Mouse (Mus musculus) lung, postnatal 0 days (tissue): ENCODE results near the gene Ppp2r3a. TPM values are rescaled to one million over a fixed set of nuclear protein-coding genes. Genes with fewer than 3 reads are reported as not detected.

Source experiments
- ATAC-seq: fragments of 200-750 bp; cut with Nextera tagmentation; 2 replicates; pipeline ENCODE4 v1.8.0; 2017; ENCODE audit warnings: moderate library complexity
- DNase-seq: peaks from one replicate; pipeline ENCODE4 v3.0.0-alpha.2; 2016; ENCODE audit warnings: low spot score
- H3K27ac ChIP-seq: fragments of 300-500 bp; sonication (generic); 2 replicates; pipeline ENCODE4 v1.5.1; 2014; ENCODE audit warnings: antibody characterized with exemption, mild to moderate bottlenecking, low read length, mixed read lengths
- H3K27me3 ChIP-seq: fragments of 300-500 bp; sonication (generic); replicated peaks from 2 replicates; pipeline ENCODE4 v1.6.1; 2014; ENCODE audit warnings: low read length, mixed read lengths; ENCODE audit not compliant: insufficient read depth
- H3K36me3 ChIP-seq: fragments of 300-500 bp; sonication (generic); 2 replicates; pipeline ENCODE4 v1.6.1; 2014; ENCODE audit warnings: low read length, mixed read lengths; ENCODE audit not compliant: insufficient read depth
- H3K4me1 ChIP-seq: fragments of 300-500 bp; sonication (generic); 2 replicates; pipeline ENCODE4 v1.6.1; 2014; ENCODE audit warnings: antibody characterized with exemption, low read depth, low read length, mixed read lengths; ENCODE audit not compliant: insufficient read depth
- H3K4me2 ChIP-seq: fragments of 300-500 bp; sonication (generic); replicated peaks from 2 replicates; pipeline ENCODE4 v1.6.1; 2014; ENCODE audit warnings: low read depth, mild to moderate bottlenecking, low read length, moderate library complexity, mixed read lengths
- H3K4me3 ChIP-seq: fragments of 300-500 bp; sonication (generic); 2 replicates; pipeline ENCODE4 v1.5.1; 2014; ENCODE audit warnings: low read depth, low read length
- H3K9ac ChIP-seq: fragments of 300-500 bp; sonication (generic); replicated peaks from 2 replicates; pipeline ENCODE4 v1.6.1; 2014; ENCODE audit warnings: low read depth, mild to moderate bottlenecking
- H3K9me3 ChIP-seq: fragments of 300-500 bp; sonication (generic); 2 replicates; pipeline ENCODE4 v1.6.1; 2016; ENCODE audit warnings: low read length, mixed read lengths
- CTCF ChIP-seq: IDR thresholded peaks from 2 replicates; pipeline ENCODE4 v1.5.1; 2016; ENCODE audit warnings: antibody characterized with exemption, mild to moderate bottlenecking
- EP300 ChIP-seq: IDR thresholded peaks from 2 replicates; pipeline ENCODE4 v1.6.1; 2016; ENCODE audit warnings: antibody characterized with exemption, mild to moderate bottlenecking, control low read depth
- WGBS: fragments of 180-500 bp; shearing (Covaris S2); extraction: QIAGEN DNeasy Blood & Tissue Kit; methylation state at CpG from one replicate; pipeline ENCODE4 v1.1.7; 2014; 5-methylcytosine and 5-hydroxymethylcytosine counted together
- polyA plus RNA-seq: library from polyadenylated mRNA; unstranded; fragments of >200 nt; fragmentation: Nextera tagmentation; extraction: Ambion mirVana; gene quantifications from 2 replicates; pipeline ENCODE4 v1.2.1, GENCODE M21; 2015

Ppp2r3a gene
- polyA plus RNA-seq, 1 experiment from 2014 or later: 7.2 TPM

- ATAC-seq (no peak), DNase-seq (no peak)
- H3K4me3 ChIP-seq: no peak overlapping the region
- no peaks in the 10 kb centered on the region for H3K9me3 ChIP-seq
- no peaks in the 10 kb centered on the region for H3K4me1 ChIP-seq
- no peaks in the 10 kb centered on the region for H3K36me3 ChIP-seq
- 82% methylated on average over 7 of the region's 7 CpGs for WGBS
- no peak overlapping the region for H3K9ac ChIP-seq
- H3K4me2 ChIP-seq: no peak overlapping the region
- TF ChIP-seq CTCF (no peak), EP300 (no peak)
- no peak overlapping the region for H3K27ac ChIP-seq
- no peaks in the 10 kb centered on the region for H3K27me3 ChIP-seq
Measured at GRCm38 (mm10) chr9:101247541-101247940, 4.1 kb downstream of the Ppp2r3a start.

DNA sequence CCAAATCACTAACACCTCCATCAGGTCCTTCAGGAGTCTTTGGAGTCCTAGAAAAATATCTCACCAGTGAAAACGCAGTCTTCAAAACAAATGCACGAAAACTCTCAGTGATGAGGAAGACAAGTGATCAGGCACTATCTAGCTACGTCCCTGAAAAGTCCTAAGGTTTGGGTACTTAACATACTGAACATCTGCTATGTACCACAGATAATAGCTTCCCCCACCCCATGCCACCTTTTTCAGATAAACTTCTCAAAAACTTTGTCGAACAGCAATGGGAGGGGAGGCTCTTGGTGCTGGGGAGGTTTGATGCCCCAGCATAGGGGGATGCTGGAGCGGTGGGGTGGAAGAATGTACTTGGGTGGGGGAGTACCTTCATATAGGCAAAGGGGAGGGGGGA is 6.1 kb downstream of the Ppp2r3a start:
- Histone ChIP-seq H3K27ac (no peak overlapping the region), H3K4me3 (no peak overlapping the region), H3K36me3 (no peaks in the 10 kb centered on the region), H3K9ac (no peak overlapping the region), H3K4me1 (no peaks in the 10 kb centered on the region), H3K4me2 (no peak overlapping the region), H3K27me3 (no peaks in the 10 kb centered on the region), H3K9me3 (no peaks in the 10 kb centered on the region)
- ATAC-seq (no peak), DNase-seq (no peak)
- TF ChIP-seq EP300 (no peak), CTCF (no peak)
- 90% methylated on average over 5 of the region's 5 CpGs for whole genome bisulfite sequencing

DNA sequence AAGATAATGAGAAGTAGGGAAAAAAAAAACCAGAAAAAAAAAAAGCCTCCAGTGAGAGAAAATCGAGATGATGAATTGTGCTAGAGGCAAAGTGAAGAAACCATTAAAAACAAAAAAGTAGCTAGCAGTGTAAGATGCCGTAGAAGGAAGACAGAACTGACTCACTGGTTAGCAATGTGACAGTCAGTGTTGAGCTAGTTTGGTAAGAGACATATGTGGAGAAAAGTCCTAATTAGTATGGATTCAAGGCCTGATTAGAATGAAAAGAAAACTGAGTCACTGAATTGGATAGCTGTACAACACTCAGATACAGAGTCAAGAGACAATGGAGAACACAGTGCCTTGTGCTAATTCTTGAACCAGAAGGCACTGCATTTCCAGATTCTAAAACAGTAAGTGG is 7.9 kb downstream of the Ppp2r3a start:
- WGBS: 49% methylated on average over 2 of the region's 2 CpGs
- no peaks in the 10 kb centered on the region for H3K27me3 ChIP-seq
- DNase-seq (peak; percentile 44), ATAC-seq (no peak; the same call in 1 of the 2 replicates)
- H3K36me3 ChIP-seq: no peaks in the 10 kb centered on the region
- no peak overlapping the region for H3K4me3 ChIP-seq
- no peak overlapping the region for H3K27ac ChIP-seq
- no peaks in the 10 kb centered on the region for H3K9me3 ChIP-seq
- no peaks in the 10 kb centered on the region for H3K4me1 ChIP-seq
- H3K4me2 ChIP-seq: no peak overlapping the region
- TF ChIP-seq CTCF (no peak), EP300 (no peak)
- H3K9ac ChIP-seq: no peak overlapping the region

GRCm38 (mm10) chr9:101240161-101240560 is 11.4 kb downstream of the Ppp2r3a start:
- no peaks in the 10 kb centered on the region for H3K4me1 ChIP-seq
- no peaks in the 10 kb centered on the region for H3K9me3 ChIP-seq
- no peak for DNase-seq
- no peak for ATAC-seq
- no peak overlapping the region for H3K9ac ChIP-seq
- no peak overlapping the region for H3K4me3 ChIP-seq
- H3K36me3 ChIP-seq: no peaks in the 10 kb centered on the region
- H3K27ac ChIP-seq: no peak overlapping the region
- TF ChIP-seq CTCF: no peak
- TF ChIP-seq EP300: no peak
- no peaks in the 10 kb centered on the region for H3K27me3 ChIP-seq
- H3K4me2 ChIP-seq: no peak overlapping the region
- 63% methylated on average over 3 of the region's 3 CpGs for WGBS

DNA sequence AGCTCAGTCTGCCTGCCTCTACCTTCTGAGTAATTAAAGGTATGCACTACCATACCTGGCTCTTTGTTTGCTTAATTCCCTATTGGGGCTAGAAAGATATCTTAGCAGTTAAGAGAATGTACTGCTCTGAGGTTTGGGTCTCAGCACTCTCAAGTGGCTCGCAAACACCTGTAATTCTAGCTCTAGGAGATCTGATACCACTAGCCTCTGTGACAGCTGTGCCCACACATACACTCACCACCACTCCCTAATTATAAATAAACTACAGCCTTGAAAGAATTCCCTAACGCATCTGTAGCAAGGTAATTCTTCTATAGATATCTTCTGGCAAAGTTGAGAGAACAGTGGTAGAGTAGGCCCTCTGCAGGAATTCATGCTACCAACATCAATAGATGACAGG is 15.8 kb downstream of the Ppp2r3a start:
- Histone ChIP-seq H3K36me3 (no peaks in the 10 kb centered on the region), H3K27ac (no peak overlapping the region), H3K4me1 (no peaks in the 10 kb centered on the region), H3K4me3 (no peak overlapping the region), H3K27me3 (no peaks in the 10 kb centered on the region), H3K9me3 (no peaks in the 10 kb centered on the region), H3K4me2 (no peak overlapping the region), H3K9ac (no peak overlapping the region)
- DNase-seq (no peak), ATAC-seq (no peak)
- WGBS: 48% methylated on average over 2 of the region's 2 CpGs
- TF ChIP-seq CTCF (no peak), EP300 (no peak)

DNA sequence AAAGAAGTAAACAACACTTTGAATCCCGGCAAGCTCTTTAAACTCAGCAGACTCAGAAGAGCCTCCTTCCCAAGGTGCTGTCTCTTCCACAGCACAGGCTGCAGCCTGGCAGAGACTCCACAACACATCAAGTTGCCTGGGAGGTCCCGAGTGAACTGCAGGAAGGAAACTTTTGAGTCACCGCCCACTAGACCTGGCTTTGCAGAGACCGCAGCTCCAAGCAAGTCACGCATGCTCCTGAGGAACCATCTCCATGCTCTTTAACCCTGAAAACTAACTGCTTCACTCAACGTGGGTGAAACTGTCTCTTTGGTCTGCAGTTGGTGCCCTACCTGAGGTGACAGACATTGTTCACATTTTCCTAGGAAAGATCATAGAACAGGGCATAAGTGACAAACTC is 19.6 kb downstream of the Ppp2r3a start:
- H3K4me3 ChIP-seq: no peak overlapping the region
- no peak overlapping the region for H3K4me2 ChIP-seq
- 49% methylated on average over 6 of the region's 6 CpGs for WGBS
- no peak overlapping the region for H3K9ac ChIP-seq
- no peak for DNase-seq
- H3K27me3 ChIP-seq: no peaks in the 10 kb centered on the region
- no peak overlapping the region for H3K27ac ChIP-seq
- H3K4me1 ChIP-seq: no peaks in the 10 kb centered on the region
- H3K36me3 ChIP-seq: no peaks in the 10 kb centered on the region
- H3K9me3 ChIP-seq: no peaks in the 10 kb centered on the region
- no peak for TF ChIP-seq CTCF
- TF ChIP-seq EP300: no peak
- ATAC-seq: no peak

- no peaks in the 10 kb centered on the region for H3K36me3 ChIP-seq
- no peaks in the 10 kb centered on the region for H3K4me1 ChIP-seq
- no peaks in the 10 kb centered on the region for H3K9me3 ChIP-seq
- DNase-seq: no peak
- no peak overlapping the region for H3K4me2 ChIP-seq
- H3K27ac ChIP-seq: no peak overlapping the region
- no peaks in the 10 kb centered on the region for H3K27me3 ChIP-seq
- no peak for ATAC-seq
- 85% methylated on average over 3 of the region's 3 CpGs for WGBS
- no peak overlapping the region for H3K9ac ChIP-seq
- TF ChIP-seq CTCF: no peak
- no peak for TF ChIP-seq EP300
- no peak overlapping the region for H3K4me3 ChIP-seq
Measured at GRCm38 (mm10) chr9:101230028-101230427, 21.6 kb downstream of the Ppp2r3a start.
